Comparison of ENCODE assay signal across 9 mouse cellular contexts in genomic region chr16:72794692-72795378, GRCm38 (mm10).
DNase-seq lines count a peak whose midpoint lies in the region; ATAC-seq and TF ChIP-seq lines count a peak whose summit lies in the region.
"Had no signal": no experiment of that assay in that cellular context is flagged by ENCODE, and none has a peak within 500 bp of the region (broad histone marks: within the 10 kb centered on the region; RNA-seq: fewer than 3 reads in every experiment).

No protein-coding gene starts in this region.

- no peaks in the 10 kb centered on the region for H3K36me3 ChIP-seq in hindbrain, embryonic 12.5 days
- no peaks in the 10 kb centered on the region for H3K36me3 ChIP-seq in hindbrain, embryonic 11.5 days (ENCODE audit: control insufficient read depth, insufficient read depth, low read length)
- no peaks in the 10 kb centered on the region for H3K36me3 ChIP-seq in forebrain, postnatal 0 days (ENCODE audit: insufficient read depth)

- peaks cover 20% of the 10 kb centered on the region for H3K4me1 ChIP-seq in hindbrain, embryonic 12.5 days
- H3K4me1 ChIP-seq in hindbrain, embryonic 11.5 days (replicated peaks; ENCODE audit: control insufficient read depth, insufficient read depth, low read length), result peaks cover 2% of the 10 kb centered on the region; the same call in 1 of the 2 replicates
- H3K4me1 ChIP-seq in forebrain, postnatal 0 days (ENCODE audit: insufficient read depth), result peaks cover 9% of the 10 kb centered on the region; the same call in 1 of the 2 replicates

- H3K27ac ChIP-seq in hindbrain, embryonic 12.5 days, result peak overlapping the region; percentile 44; the same call in 1 of the 2 replicates
- no peak overlapping the region for H3K27ac ChIP-seq in hindbrain, embryonic 11.5 days (ENCODE audit: low read depth, low read length)
- peak overlapping the region; percentile 60 for H3K27ac ChIP-seq in forebrain, postnatal 0 days (ENCODE audit: low read depth, low read length)

- H3K4me3 ChIP-seq in hindbrain, embryonic 12.5 days, result no peak overlapping the region
- no peak overlapping the region for H3K4me3 ChIP-seq in hindbrain, embryonic 11.5 days (ENCODE audit: low read depth, low read length)
- no peak overlapping the region for H3K4me3 ChIP-seq in forebrain, postnatal 0 days (ENCODE audit: low read depth, low read length)

- TF ChIP-seq CTCF in forebrain, postnatal 0 days (IDR thresholded peaks at IDR 0.05; ENCODE audit: low read depth), result no peak

- no peak overlapping the region for H3K9ac ChIP-seq in hindbrain, embryonic 12.5 days
- no peak overlapping the region for H3K9ac ChIP-seq in hindbrain, embryonic 11.5 days (ENCODE audit: low read depth, low read length)
- no peak overlapping the region for H3K9ac ChIP-seq in forebrain, postnatal 0 days

- H3K4me2 ChIP-seq in hindbrain, embryonic 12.5 days (replicated peaks), result no peak overlapping the region
- H3K4me2 ChIP-seq in hindbrain, embryonic 11.5 days (replicated peaks; ENCODE audit: low read depth, low read length), result no peak overlapping the region
- H3K4me2 ChIP-seq in forebrain, postnatal 0 days (ENCODE audit: low read depth), result no peak overlapping the region

- 62% methylated on average over 6 of the region's 6 CpGs for WGBS in hindbrain, embryonic 12.5 days
- 69% methylated on average over 6 of the region's 6 CpGs for WGBS in hindbrain, embryonic 11.5 days
- 52% methylated on average over 6 of the region's 6 CpGs for WGBS in forebrain, postnatal 0 days

- DNase-seq in hindbrain, embryonic 11.5 days (ENCODE audit: low spot score), result no peak
- DNase-seq in forebrain, postnatal 0 days, result peak; percentile 90
- peak; percentile 72 to 75 for DNase-seq in layer of hippocampus, postnatal 10 days (ENCODE audit: low spot score in 2 of 2)
- DNase-seq in ovary, postnatal 10 days (ENCODE audit: low spot score), result no peak
- no peak for DNase-seq in kidney, postnatal 36 days
- DNase-seq in kidney, adult 9 months, result no peak

- no peak for ATAC-seq in hindbrain, embryonic 12.5 days (ENCODE audit: low FRiP score)
- ATAC-seq in hindbrain, embryonic 11.5 days (ENCODE audit: low FRiP score), result no peak
- ATAC-seq in cerebellum, adult (ENCODE audit: insufficient number of reproducible peaks, low FRiP score, low TSS enrichment), result peak; percentile 86
- ATAC-seq in forebrain, postnatal 0 days, result peak; percentile 87
- ATAC-seq: inflammation-experienced regulatory T-cells, adult 6 months had no signal

- H3K9me3 ChIP-seq in hindbrain, embryonic 12.5 days (replicated peaks), result no peaks in the 10 kb centered on the region
- no peaks in the 10 kb centered on the region for H3K9me3 ChIP-seq in hindbrain, embryonic 11.5 days (ENCODE audit: control insufficient read depth, low read length)
- no peaks in the 10 kb centered on the region for H3K9me3 ChIP-seq in forebrain, postnatal 0 days (ENCODE audit: low read length)

- no peaks in the 10 kb centered on the region for H3K27me3 ChIP-seq in hindbrain, embryonic 12.5 days
- no peaks in the 10 kb centered on the region for H3K27me3 ChIP-seq in hindbrain, embryonic 11.5 days (ENCODE audit: control insufficient read depth, insufficient read depth, low read length)
- H3K27me3 ChIP-seq in forebrain, postnatal 0 days (ENCODE audit: insufficient read depth, low read length), result no peaks in the 10 kb centered on the region

Comparison
In these comparisons a context has a peak if more than half of its experiments do, and no peak if none do; other contexts are left out.
1. ATAC-seq: peak in cerebellum, adult (single experiment) and forebrain, postnatal 0 days (single experiment); none in hindbrain, embryonic 12.5 days (single experiment) and hindbrain, embryonic 11.5 days (single experiment).
2. DNase-seq: peak in forebrain, postnatal 0 days (single experiment) and layer of hippocampus, postnatal 10 days (2 of 2); none in hindbrain, embryonic 11.5 days (single experiment), ovary, postnatal 10 days (single experiment), kidney, postnatal 36 days (0 of 2) and kidney, adult 9 months (single experiment).